Mouse (Mus musculus) G1E (cell line): ENCODE data around the gene Xkr7. TPM values are rescaled to one million over a fixed set of nuclear protein-coding genes. Genes with fewer than 3 reads are reported as not detected.

Experiments
- ATAC-seq: 2 replicates; pipeline ENCODE4 v1.8.0; 2016; ENCODE audit warnings: mild to moderate bottlenecking; ENCODE audit not compliant: insufficient number of reproducible peaks, poor library complexity, low FRiP score, severe bottlenecking; ENCODE audit errors: extremely low read depth
- DNase-seq: peaks from one replicate; pipeline ENCODE4 v3.0.0; 2012; ENCODE audit warnings: low spot score
- H3K27me3 ChIP-seq: 2 replicates; pipeline ENCODE4 v1.6.1; 2012; ENCODE audit warnings: mild to moderate bottlenecking, low read length, inconsistent platforms; ENCODE audit not compliant: insufficient read depth
- H3K36me3 ChIP-seq: replicated peaks from 2 replicates; pipeline ENCODE3; 2012; ENCODE audit warnings: mild to moderate bottlenecking, inconsistent platforms
- H3K4me1 ChIP-seq: 2 replicates; pipeline ENCODE4 v1.6.1; 2012; ENCODE audit warnings: low read depth, low read length, inconsistent platforms, mixed read lengths; ENCODE audit not compliant: insufficient read depth
- H3K4me3 ChIP-seq: 2 replicates; pipeline ENCODE4 v1.5.1; 2012; ENCODE audit warnings: low read depth, mild to moderate bottlenecking, inconsistent platforms, low read length, moderate library complexity, mixed read lengths
- H3K9me3 ChIP-seq: replicated peaks from 2 replicates; pipeline ENCODE4 v1.6.1; 2012; ENCODE audit warnings: inconsistent platforms
- CTCF ChIP-seq: IDR thresholded peaks from 2 replicates; pipeline ENCODE4 v1.5.1; 2012; ENCODE audit warnings: low read depth, low read length, inconsistent platforms, mixed read lengths
- GATA1 ChIP-seq: IDR thresholded peaks from 2 replicates; pipeline ENCODE4 v1.6.1; 2012; ENCODE audit warnings: borderline replicate concordance, low read length, inconsistent platforms, mixed read lengths
- GATA2 ChIP-seq: IDR thresholded peaks from 2 replicates; pipeline ENCODE4 v1.6.1; 2012; ENCODE audit warnings: low read depth, low read length, inconsistent platforms, borderline replicate concordance
- POLR2AphosphoS5 ChIP-seq: IDR thresholded peaks from 2 replicates; pipeline ENCODE4 v1.6.1; 2012; ENCODE audit warnings: low read depth, low read length, inconsistent platforms; ENCODE audit not compliant: insufficient replicate concordance
- TAL1 ChIP-seq: conservative IDR thresholded peaks from 2 replicates; pipeline ENCODE4 v1.6.1; 2012; ENCODE audit warnings: low read depth, low read length, inconsistent platforms, mixed read lengths
- polyA plus RNA-seq: library from polyadenylated mRNA; stranded (reverse); fragments of >175 nt; gene quantifications from 2 replicates; pipeline ENCODE4 v1.2.3, GENCODE M21; 2012
- total RNA-seq, 2 experiments: library from RNA; stranded (forward) in 1 of 2; stranded (reverse) in 1 of 2; fragments of 200-1000 nt in 1 of 2; fragments of >200 nt in 1 of 2; fragmentation: Nextera tagmentation in 1 of 2; gene quantifications; 2 replicates each; pipeline ENCODE4 v1.2.3; 2014 to 2017

Xkr7 gene
- total and polyA plus RNA-seq, 3 experiments: 0.05 TPM; not detected in 2

GRCm38 (mm10) chr2:153090551-153091165 lies 59.0 kb downstream of the Xkr7 start:
- H3K27me3 ChIP-seq: no peaks in the 10 kb centered on the region; the same call in 1 of the 2 replicates
- H3K9me3 ChIP-seq: no peaks in the 10 kb centered on the region
- H3K4me3 ChIP-seq: no peak overlapping the region; the same call in 1 of the 2 replicates
- peak; percentile 22; the same call in 1 of the 2 replicates for ATAC-seq
- DNase-seq: peak; percentile 29
- H3K36me3 ChIP-seq: no peaks in the 10 kb centered on the region
- H3K4me1 ChIP-seq: peaks cover 13% of the 10 kb centered on the region
- TF ChIP-seq TAL1 (no peak), GATA1 (no peak), CTCF (no peak), POLR2AphosphoS5 (no peak), GATA2 (no peak)

Other genes with a start within 250 kb of the Xkr7 start
- gene Bcl2l1, start 200.1 kb upstream of the Xkr7 start, total RNA-seq (2014; fragmentation: Nextera tagmentation): 35.2 and 79.6 TPM in 2 replicates
- gene Bcl2l1, start 200.1 kb upstream of the Xkr7 start, total RNA-seq (2017): 27.0 and 31.6 TPM in 2 replicates
- 63.3 and 82.7 TPM in 2 replicates for gene Bcl2l1, start 200.1 kb upstream of the Xkr7 start, polyA plus RNA-seq
- gene Tpx2, start 183.9 kb upstream of the Xkr7 start, total RNA-seq (2014; fragmentation: Nextera tagmentation): 257 and 315 TPM in 2 replicates
- gene Tpx2, start 183.9 kb upstream of the Xkr7 start, total RNA-seq (2017): 119 and 142 TPM in 2 replicates
- gene Tpx2, start 183.9 kb upstream of the Xkr7 start, polyA plus RNA-seq: 11.7 and 16.7 TPM in 2 replicates
- gene Mylk2, start 120.5 kb upstream of the Xkr7 start, total RNA-seq (2014; fragmentation: Nextera tagmentation): not detected in 2 replicates
- 0.11 TPM in 1 of 2 replicates, not detected in the other for gene Mylk2, start 120.5 kb upstream of the Xkr7 start, total RNA-seq (2017)
- gene Mylk2, start 120.5 kb upstream of the Xkr7 start, polyA plus RNA-seq: not detected in 2 replicates
- not detected in 2 replicates for gene Foxs1, start 98.6 kb upstream of the Xkr7 start, total RNA-seq (2014; fragmentation: Nextera tagmentation)
- not detected in 2 replicates for gene Foxs1, start 98.6 kb upstream of the Xkr7 start, total RNA-seq (2017)
- gene Foxs1, start 98.6 kb upstream of the Xkr7 start, polyA plus RNA-seq: not detected in 2 replicates
- gene Dusp15, start 80.2 kb upstream of the Xkr7 start, total RNA-seq (2014; fragmentation: Nextera tagmentation): not detected in 2 replicates
- 0.11 TPM in 1 of 2 replicates, not detected in the other for gene Dusp15, start 80.2 kb upstream of the Xkr7 start, total RNA-seq (2017)
- not detected in 2 replicates for gene Dusp15, start 80.2 kb upstream of the Xkr7 start, polyA plus RNA-seq
- gene Ttll9, start 69.4 kb upstream of the Xkr7 start, total RNA-seq (2014; fragmentation: Nextera tagmentation): not detected in 2 replicates
- not detected in 2 replicates for gene Ttll9, start 69.4 kb upstream of the Xkr7 start, total RNA-seq (2017)
- not detected in 2 replicates for gene Ttll9, start 69.4 kb upstream of the Xkr7 start, polyA plus RNA-seq
- gene Pdrg1, start 16.4 kb upstream of the Xkr7 start, total RNA-seq (2014; fragmentation: Nextera tagmentation): 42.2 and 49.4 TPM in 2 replicates
- gene Pdrg1, start 16.4 kb upstream of the Xkr7 start, total RNA-seq (2017): 142 and 154 TPM in 2 replicates
- gene Pdrg1, start 16.4 kb upstream of the Xkr7 start, polyA plus RNA-seq: 49.4 and 63.4 TPM in 2 replicates
- gene Ccm2l, start 34.1 kb downstream of the Xkr7 start, total RNA-seq (2014; fragmentation: Nextera tagmentation): not detected in 2 replicates
- gene Ccm2l, start 34.1 kb downstream of the Xkr7 start, total RNA-seq (2017): 0.11 TPM in 1 of 2 replicates, not detected in the other
- gene Ccm2l, start 34.1 kb downstream of the Xkr7 start, polyA plus RNA-seq: not detected in 2 replicates
- gene Hck, start 76.6 kb downstream of the Xkr7 start, total RNA-seq (2014; fragmentation: Nextera tagmentation): not detected in 2 replicates
- gene Hck, start 76.6 kb downstream of the Xkr7 start, total RNA-seq (2017): 0.05 TPM in 1 of 2 replicates, not detected in the other
- not detected in 2 replicates for gene Hck, start 76.6 kb downstream of the Xkr7 start, polyA plus RNA-seq
- 90.5 and 109 TPM in 2 replicates for gene Tm9sf4, start 129.5 kb downstream of the Xkr7 start, total RNA-seq (2014; fragmentation: Nextera tagmentation)
- gene Tm9sf4, start 129.5 kb downstream of the Xkr7 start, total RNA-seq (2017): 42.9 and 46.8 TPM in 2 replicates
- gene Tm9sf4, start 129.5 kb downstream of the Xkr7 start, polyA plus RNA-seq: 27.9 and 35.2 TPM in 2 replicates
- gene Tspyl3, start 193.6 kb downstream of the Xkr7 start, total RNA-seq (2014; fragmentation: Nextera tagmentation): 1.1 TPM in 1 of 2 replicates, not detected in the other
- 0.23 and 0.27 TPM in 2 replicates for gene Tspyl3, start 193.6 kb downstream of the Xkr7 start, total RNA-seq (2017)
- 0.27 and 0.32 TPM in 2 replicates for gene Tspyl3, start 193.6 kb downstream of the Xkr7 start, polyA plus RNA-seq
- gene Plagl2, start 209.6 kb downstream of the Xkr7 start, total RNA-seq (2014; fragmentation: Nextera tagmentation): 106 and 108 TPM in 2 replicates
- gene Plagl2, start 209.6 kb downstream of the Xkr7 start, total RNA-seq (2017): 11.0 and 12.5 TPM in 2 replicates
- gene Plagl2, start 209.6 kb downstream of the Xkr7 start, polyA plus RNA-seq: 27.5 and 35.9 TPM in 2 replicates
- gene Pofut1, start 209.7 kb downstream of the Xkr7 start, total RNA-seq (2014; fragmentation: Nextera tagmentation): 26.5 and 33.7 TPM in 2 replicates
- gene Pofut1, start 209.7 kb downstream of the Xkr7 start, total RNA-seq (2017): 29.5 and 30.0 TPM in 2 replicates
- 11.2 and 12.8 TPM in 2 replicates for gene Pofut1, start 209.7 kb downstream of the Xkr7 start, polyA plus RNA-seq